Mouse (Mus musculus): ENCODE data around the gene Smurf1. TPM values are rescaled to one million over a fixed set of nuclear protein-coding genes. Genes with fewer than 3 reads are reported as not detected.

Gene Smurf1
- polyA plus RNA-seq, 1 experiment from 2014 or later, result 25.8 TPM

DNA sequence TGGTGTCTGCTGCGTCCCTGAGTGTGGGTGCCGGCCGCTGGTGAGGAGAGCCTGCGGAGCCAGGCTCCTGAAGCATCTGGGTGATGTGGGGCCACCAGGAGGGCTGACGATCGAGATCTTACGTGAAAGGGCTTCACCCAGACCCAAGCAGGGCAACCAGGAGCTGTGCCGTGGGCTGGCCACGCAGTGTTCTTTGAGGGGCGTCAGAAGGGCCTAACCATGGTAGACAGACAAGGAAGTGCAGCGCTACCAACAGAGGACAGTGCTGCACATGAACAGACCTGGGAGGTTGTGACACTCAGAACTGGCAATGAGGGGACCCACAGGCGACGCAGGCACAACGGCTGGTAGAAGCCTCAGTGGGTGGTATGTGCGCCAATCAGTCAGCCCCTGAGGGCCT lies 88.6 kb downstream of the Smurf1 start:
- no peak for ATAC-seq (ENCODE audit: low read depth)
- no peak overlapping the region for H3K4me2 ChIP-seq
- WGBS, result 94% methylated on average over 15 of the region's 15 CpGs

GRCm38 (mm10) chr5:144875892-144876291 lies 89.8 kb downstream of the Smurf1 start:
- H3K4me2 ChIP-seq, result no peak overlapping the region
- no peak overlapping the region for H3K27ac ChIP-seq (replicated peaks)
- no peak for ATAC-seq (ENCODE audit: low read depth)
- no peaks in the 10 kb centered on the region for H3K27me3 ChIP-seq
- no peak overlapping the region for H3K9ac ChIP-seq
- peaks cover 41% of the 10 kb centered on the region for H3K36me3 ChIP-seq
- H3K4me1 ChIP-seq (replicated peaks), result no peaks in the 10 kb centered on the region
- no peak overlapping the region for H3K4me3 ChIP-seq
- H3K9me3 ChIP-seq, result no peaks in the 10 kb centered on the region
- WGBS, result 13% methylated on average over 13 of the region's 13 CpGs

More for the DNA sequence above, 88.6 kb downstream of the Smurf1 start:
- Histone ChIP-seq H3K27me3 (no peaks in the 10 kb centered on the region), H3K9me3 (no peaks in the 10 kb centered on the region), H3K4me1 (replicated peaks) (no peaks in the 10 kb centered on the region), H3K27ac (replicated peaks) (no peak overlapping the region), H3K36me3 (peaks cover 52% of the 10 kb centered on the region), H3K4me3 (no peak overlapping the region), H3K9ac (no peak overlapping the region)

DNA sequence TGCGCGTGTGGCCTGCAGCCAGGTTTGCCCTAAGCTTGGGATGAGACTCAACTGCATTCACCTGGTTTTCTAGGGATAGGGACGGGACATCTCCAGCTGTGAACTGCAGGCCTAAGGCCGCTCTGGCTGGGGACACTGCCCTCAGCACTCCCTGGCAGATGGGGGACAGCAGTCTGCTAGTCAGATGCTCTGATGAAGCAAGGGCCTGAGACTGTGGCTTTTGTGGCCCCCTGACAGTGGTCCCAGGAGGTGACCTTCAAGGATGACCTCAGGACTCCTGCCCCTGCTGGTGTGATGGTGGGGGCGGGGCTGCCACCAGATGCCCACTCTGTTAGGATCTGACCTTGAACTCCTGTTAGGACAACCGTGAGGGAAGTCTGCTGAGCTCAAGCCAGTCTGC lies 90.4 kb downstream of the Smurf1 start:
- no peak for ATAC-seq (ENCODE audit: low read depth)
- no peak overlapping the region for H3K9ac ChIP-seq
- no peaks in the 10 kb centered on the region for H3K27me3 ChIP-seq
- H3K4me3 ChIP-seq, result no peak overlapping the region
- 85% methylated on average over 6 of the region's 6 CpGs for WGBS
- H3K27ac ChIP-seq (replicated peaks), result no peak overlapping the region
- H3K36me3 ChIP-seq, result peaks cover 34% of the 10 kb centered on the region
- no peak overlapping the region for H3K4me2 ChIP-seq
- H3K4me1 ChIP-seq (replicated peaks), result no peaks in the 10 kb centered on the region
- H3K9me3 ChIP-seq, result no peaks in the 10 kb centered on the region

DNA sequence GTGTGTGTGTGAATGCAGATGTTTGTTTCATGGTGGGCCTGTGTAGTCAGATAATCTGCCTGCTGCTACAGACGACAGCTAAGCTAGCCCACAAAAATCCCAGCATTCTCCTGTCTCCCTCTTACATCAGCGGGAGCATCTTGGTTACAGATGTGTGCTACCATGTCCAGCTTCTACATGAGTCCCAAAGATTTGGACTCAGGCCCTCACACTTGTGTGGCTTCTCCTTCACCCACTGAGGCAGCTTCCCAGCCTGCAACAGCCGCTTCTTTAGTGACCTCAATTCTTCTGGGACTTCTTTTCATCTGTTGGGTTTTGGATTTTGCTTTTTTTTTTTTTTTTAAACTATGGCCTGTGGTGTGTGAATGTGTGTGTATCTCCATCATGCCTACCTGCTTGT lies 92.8 kb downstream of the Smurf1 start:
- Histone ChIP-seq H3K27me3 (no peaks in the 10 kb centered on the region), H3K36me3 (peaks cover 13% of the 10 kb centered on the region), H3K9ac (no peak overlapping the region), H3K4me3 (no peak overlapping the region), H3K27ac (replicated peaks) (no peak overlapping the region), H3K4me2 (no peak overlapping the region), H3K4me1 (replicated peaks) (no peaks in the 10 kb centered on the region), H3K9me3 (no peaks in the 10 kb centered on the region)
- 77% methylated on average over 3 of the region's 3 CpGs for WGBS
- ATAC-seq (ENCODE audit: low read depth), result no peak

DNA sequence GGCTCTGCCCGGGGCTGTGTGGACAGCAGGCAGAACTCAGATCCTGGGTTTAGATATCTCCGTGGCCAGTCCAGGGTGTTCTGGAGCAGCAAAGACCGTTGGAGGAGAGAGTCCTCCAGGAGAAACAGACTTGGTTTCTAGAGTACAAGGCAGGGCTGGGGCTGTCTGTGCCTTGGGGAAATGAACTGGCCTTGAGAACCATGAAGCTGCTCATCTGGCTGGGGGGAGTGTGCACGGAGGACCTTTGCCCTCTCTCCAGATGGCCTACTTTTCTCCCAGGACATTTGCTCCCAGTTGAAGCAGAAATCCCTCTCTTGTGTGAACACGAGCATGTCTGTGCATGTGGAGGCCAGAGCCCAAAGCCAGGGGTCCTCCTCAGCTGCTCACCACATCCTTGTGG lies 93.3 kb downstream of the Smurf1 start:
- Histone ChIP-seq H3K27ac (replicated peaks) (no peak overlapping the region), H3K27me3 (no peaks in the 10 kb centered on the region), H3K36me3 (peaks cover 8% of the 10 kb centered on the region), H3K9me3 (no peaks in the 10 kb centered on the region), H3K4me2 (no peak overlapping the region), H3K4me3 (no peak overlapping the region), H3K9ac (no peak overlapping the region), H3K4me1 (replicated peaks) (no peaks in the 10 kb centered on the region)
- 83% methylated on average over 5 of the region's 5 CpGs for WGBS
- no peak for ATAC-seq (ENCODE audit: low read depth)

GRCm38 (mm10) chr5:144871775-144872174 lies 93.9 kb downstream of the Smurf1 start:
- Histone ChIP-seq H3K9ac (no peak overlapping the region), H3K4me1 (replicated peaks) (no peaks in the 10 kb centered on the region), H3K4me3 (no peak overlapping the region), H3K9me3 (no peaks in the 10 kb centered on the region), H3K36me3 (peaks cover 2% of the 10 kb centered on the region; the same call in 1 of the 2 replicates), H3K27me3 (no peaks in the 10 kb centered on the region), H3K27ac (replicated peaks) (no peak overlapping the region), H3K4me2 (no peak overlapping the region)
- no peak for ATAC-seq (ENCODE audit: low read depth)
- WGBS, result 91% methylated on average over 1 of the region's 1 CpGs

DNA sequence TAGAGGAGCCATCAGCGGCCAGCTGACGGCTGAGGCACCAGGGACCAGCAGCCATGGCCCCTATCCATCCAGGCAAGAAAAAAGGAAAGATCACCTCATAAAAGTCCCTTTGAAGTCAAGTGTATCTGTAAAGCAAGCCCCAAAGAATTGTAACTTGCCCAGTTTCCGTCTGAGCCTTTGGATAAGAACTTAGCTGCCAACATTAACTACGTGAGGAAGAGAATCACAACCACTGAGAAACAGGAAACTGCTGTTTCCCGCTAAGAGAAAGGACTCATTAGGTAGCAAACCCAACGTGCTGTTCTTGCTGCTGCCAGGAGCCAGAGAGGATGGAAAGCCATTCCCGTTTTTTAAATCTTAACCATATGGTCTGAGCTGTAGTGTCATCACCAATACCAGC lies 94.9 kb downstream of the Smurf1 start:
- no peak for ATAC-seq (ENCODE audit: low read depth)
- H3K27ac ChIP-seq (replicated peaks), result no peak overlapping the region; the same call in 1 of the 2 replicates
- 86% methylated on average over 7 of the region's 7 CpGs for WGBS
- no peaks in the 10 kb centered on the region for H3K36me3 ChIP-seq
- no peaks in the 10 kb centered on the region for H3K9me3 ChIP-seq
- no peaks in the 10 kb centered on the region for H3K27me3 ChIP-seq
- H3K9ac ChIP-seq, result no peak overlapping the region
- H3K4me2 ChIP-seq, result no peak overlapping the region
- H3K4me3 ChIP-seq, result no peak overlapping the region
- no peaks in the 10 kb centered on the region for H3K4me1 ChIP-seq (replicated peaks)

- H3K4me1 ChIP-seq (replicated peaks), result no peaks in the 10 kb centered on the region
- H3K9me3 ChIP-seq, result no peaks in the 10 kb centered on the region
- H3K27ac ChIP-seq (replicated peaks), result no peak overlapping the region
- H3K9ac ChIP-seq, result no peak overlapping the region
- H3K27me3 ChIP-seq, result no peaks in the 10 kb centered on the region
- ATAC-seq (ENCODE audit: low read depth), result no peak
- H3K4me3 ChIP-seq, result no peak overlapping the region
- H3K36me3 ChIP-seq, result no peaks in the 10 kb centered on the region
- no peak overlapping the region for H3K4me2 ChIP-seq
- 60% methylated on average over 7 of the region's 7 CpGs for WGBS
These were observed 96.2 kb downstream of the Smurf1 start for GRCm38 (mm10) chr5:144869466-144869865.

GRCm38 (mm10) chr5:144866923-144867322 lies 98.7 kb downstream of the Smurf1 start:
- 88% methylated on average over 8 of the region's 8 CpGs for WGBS
- no peaks in the 10 kb centered on the region for H3K36me3 ChIP-seq
- no peak overlapping the region for H3K27ac ChIP-seq (replicated peaks)
- no peaks in the 10 kb centered on the region for H3K9me3 ChIP-seq
- no peak overlapping the region for H3K4me3 ChIP-seq
- no peaks in the 10 kb centered on the region for H3K27me3 ChIP-seq
- no peak overlapping the region for H3K9ac ChIP-seq
- H3K4me1 ChIP-seq (replicated peaks), result no peaks in the 10 kb centered on the region
- H3K4me2 ChIP-seq, result no peak overlapping the region
- no peak for ATAC-seq (ENCODE audit: low read depth)

DNA sequence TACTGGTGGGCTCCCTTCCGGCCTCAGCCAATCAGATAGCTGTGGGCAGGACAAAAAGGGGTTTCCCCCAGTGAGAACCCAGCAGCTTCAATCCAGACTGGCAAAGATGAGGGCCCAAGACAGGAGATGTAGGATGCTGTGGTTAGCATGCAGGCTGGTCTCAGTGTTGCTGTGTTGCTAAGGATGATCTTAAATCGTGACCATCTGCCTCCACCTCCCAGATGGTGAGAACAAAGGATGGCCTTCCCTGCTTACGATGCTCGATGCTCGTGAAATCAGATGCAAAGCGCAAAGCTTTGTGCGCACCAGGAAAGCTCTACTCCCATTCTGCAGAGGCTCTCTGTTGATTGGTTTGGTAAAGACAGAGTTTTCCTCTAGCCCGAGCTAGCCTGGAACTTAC lies 104.7 kb downstream of the Smurf1 start:
- H3K9ac ChIP-seq, result no peak overlapping the region
- H3K4me3 ChIP-seq, result no peak overlapping the region
- no peaks in the 10 kb centered on the region for H3K27me3 ChIP-seq
- 93% methylated on average over 8 of the region's 8 CpGs for WGBS
- H3K9me3 ChIP-seq, result no peaks in the 10 kb centered on the region
- H3K36me3 ChIP-seq, result peaks cover 52% of the 10 kb centered on the region
- H3K27ac ChIP-seq (replicated peaks), result no peak overlapping the region
- H3K4me2 ChIP-seq, result no peak overlapping the region
- ATAC-seq (ENCODE audit: low read depth), result no peak
- no peaks in the 10 kb centered on the region for H3K4me1 ChIP-seq (replicated peaks)

GRCm38 (mm10) chr5:144859284-144859683 lies 106.4 kb downstream of the Smurf1 start:
- no peaks in the 10 kb centered on the region for H3K9me3 ChIP-seq
- H3K27me3 ChIP-seq, result no peaks in the 10 kb centered on the region
- H3K4me1 ChIP-seq (replicated peaks), result no peaks in the 10 kb centered on the region
- no peak overlapping the region for H3K9ac ChIP-seq
- peaks cover 67% of the 10 kb centered on the region for H3K36me3 ChIP-seq
- H3K4me2 ChIP-seq, result no peak overlapping the region
- no peak for ATAC-seq (ENCODE audit: low read depth)
- 94% methylated on average over 9 of the region's 9 CpGs for WGBS
- H3K4me3 ChIP-seq, result no peak overlapping the region
- H3K27ac ChIP-seq (replicated peaks), result no peak overlapping the region

GRCm38 (mm10) chr5:144858527-144858926 lies 107.1 kb downstream of the Smurf1 start:
- no peak overlapping the region for H3K9ac ChIP-seq
- ATAC-seq (ENCODE audit: low read depth), result no peak
- no peak overlapping the region for H3K4me2 ChIP-seq
- H3K4me1 ChIP-seq (replicated peaks), result no peaks in the 10 kb centered on the region
- peaks cover 74% of the 10 kb centered on the region for H3K36me3 ChIP-seq
- no peaks in the 10 kb centered on the region for H3K9me3 ChIP-seq
- H3K27me3 ChIP-seq, result no peaks in the 10 kb centered on the region
- 94% methylated on average over 15 of the region's 15 CpGs for WGBS
- no peak overlapping the region for H3K4me3 ChIP-seq
- no peak overlapping the region for H3K27ac ChIP-seq (replicated peaks)

DNA sequence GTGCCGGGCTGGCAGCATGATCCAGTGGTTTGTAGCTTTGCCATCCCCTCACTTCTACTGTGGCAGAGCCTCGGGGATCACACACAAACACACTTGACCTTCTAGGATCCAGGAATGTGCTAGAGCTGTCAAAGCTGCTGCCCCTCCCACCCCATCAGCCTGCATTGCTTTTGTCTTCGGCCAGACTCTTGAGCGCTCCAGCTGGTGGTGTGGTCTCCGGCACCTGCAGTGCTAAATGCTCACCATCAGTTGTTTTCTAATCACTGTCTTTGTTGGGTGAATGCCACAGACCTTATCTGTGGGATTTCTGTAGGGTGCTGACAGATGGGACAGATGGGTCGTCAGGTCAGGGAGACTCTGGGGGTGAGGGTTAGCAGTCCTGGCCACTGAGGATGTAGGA lies 109.7 kb downstream of the Smurf1 start:
- Histone ChIP-seq H3K4me1 (replicated peaks) (no peaks in the 10 kb centered on the region), H3K36me3 (peaks cover 96% of the 10 kb centered on the region), H3K9me3 (no peaks in the 10 kb centered on the region), H3K4me2 (no peak overlapping the region), H3K4me3 (no peak overlapping the region), H3K9ac (no peak overlapping the region), H3K27me3 (no peaks in the 10 kb centered on the region), H3K27ac (replicated peaks) (no peak overlapping the region)
- WGBS, result 77% methylated on average over 6 of the region's 6 CpGs
- no peak for ATAC-seq (ENCODE audit: low read depth)

Measured in neural tube, embryonic 13.5 days (tissue).